Mouse (Mus musculus) spleen, adult 2 months (tissue): Measurements from ENCODE around the gene Nhsl2. TPM values are rescaled to one million over a fixed set of nuclear protein-coding genes. Genes with fewer than 3 reads are reported as not detected.

Source experiments
- DNase-seq, 2 experiments: peaks; one replicate each; pipeline versions ENCODE4 v3.0.0 to v3.0.0-alpha.2; 2012 to 2021; ENCODE audit warnings: low spot score in 2 of 2, low read depth in 1 of 2
- H3K27ac ChIP-seq: fragments of 200-500 bp; 2 replicates; pipeline ENCODE4 v1.5.1; 2012; ENCODE audit warnings: low read length, inconsistent platforms; ENCODE audit not compliant: insufficient read depth
- H3K27me3 ChIP-seq: fragments of 200-500 bp; 2 replicates; pipeline ENCODE4 v1.6.1; 2012; ENCODE audit warnings: mild to moderate bottlenecking, moderate library complexity, low read length, inconsistent platforms; ENCODE audit not compliant: control insufficient read depth, insufficient read depth
- H3K36me3 ChIP-seq: fragments of 200-500 bp; 2 replicates; pipeline ENCODE4 v1.6.1; 2012; ENCODE audit warnings: mild to moderate bottlenecking, low read length, inconsistent platforms; ENCODE audit not compliant: control insufficient read depth, insufficient read depth
- H3K4me1 ChIP-seq: fragments of 200-500 bp; 2 replicates; pipeline ENCODE4 v1.6.1; 2011; ENCODE audit warnings: inconsistent platforms; ENCODE audit not compliant: control insufficient read depth, insufficient read depth, insufficient read length
- H3K4me3 ChIP-seq: fragments of 200-500 bp; 2 replicates; pipeline ENCODE4 v1.5.1; 2011; ENCODE audit warnings: mild to moderate bottlenecking, inconsistent platforms; ENCODE audit not compliant: insufficient read depth, insufficient read length; ENCODE audit errors: extremely low read depth
- CTCF ChIP-seq: fragments of 200-500 bp; IDR thresholded peaks from 2 replicates; pipeline ENCODE4 v1.5.1; 2011; ENCODE audit warnings: mild to moderate bottlenecking, inconsistent platforms; ENCODE audit not compliant: insufficient read depth, insufficient read length, insufficient replicate concordance; ENCODE audit errors: extremely low read depth
- POLR2A ChIP-seq: fragments of 200-500 bp; IDR thresholded peaks from 2 replicates; pipeline ENCODE4 v1.6.1; 2011; ENCODE audit warnings: low read depth, low read length, inconsistent platforms
- WGBS: fragments of 180-500 bp; shearing (Covaris S2); methylation state at CpG from one replicate; pipeline ENCODE4 v1.1.7; 2018; 5-methylcytosine and 5-hydroxymethylcytosine counted together
- polyA plus RNA-seq: library from polyadenylated mRNA; depleted of rRNA; stranded (reverse); fragments of >200 nt; gene quantifications from 2 replicates; pipeline ENCODE4 v1.2.3, GENCODE M21; 2012

Nhsl2 gene
- polyA plus RNA-seq, 1 experiment = 1.2 TPM

- Histone ChIP-seq H3K27ac (no peak overlapping the region), H3K4me3 (no peak overlapping the region), H3K36me3 (no peaks in the 10 kb centered on the region), H3K4me1 (peaks cover 5% of the 10 kb centered on the region), H3K27me3 (no peaks in the 10 kb centered on the region)
- DNase-seq = no peak
- 87% methylated on average over 24 of the region's 24 CpGs for WGBS
- no peak for TF ChIP-seq CTCF
- no peak for TF ChIP-seq POLR2A
Observed at GRCm38 (mm10) chrX:102068811-102069540, 219.8 kb downstream of the Nhsl2 start.

- DNase-seq = peak in 1 of 2 experiments; percentile 50
- TF ChIP-seq POLR2A (no peak), CTCF (no peak)
- Histone ChIP-seq H3K4me1 (peaks cover 2% of the 10 kb centered on the region), H3K27ac (no peak within 1 kb of the TSS), H3K27me3 (no peaks in the 10 kb centered on the region), H3K4me3 (peak within 1 kb of the TSS; percentile 57), H3K36me3 (no peaks in the 10 kb centered on the region)
- WGBS = 28% methylated on average over 60 of the region's 61 CpGs
Observed at GRCm38 (mm10) chrX:102070591-102071471, 221.6 kb downstream of the Nhsl2 start, which contains the start of gene Rtl5. Gene Rtl5, minus strand, starts transcription at chrX:102071304.

- TF ChIP-seq CTCF = no peak
- no peak for TF ChIP-seq POLR2A
- no peak overlapping the region for H3K27ac ChIP-seq
- no peaks in the 10 kb centered on the region for H3K27me3 ChIP-seq
- 28% methylated on average over 2 of the region's 2 CpGs for WGBS
- DNase-seq = no peak
- H3K4me1 ChIP-seq = peaks cover 2% of the 10 kb centered on the region
- peak overlapping the region; percentile 57; the same call in 1 of the 2 replicates for H3K4me3 ChIP-seq
- H3K36me3 ChIP-seq = no peaks in the 10 kb centered on the region
Observed at GRCm38 (mm10) chrX:102071517-102071916, 222.3 kb downstream of the Nhsl2 start.

GRCm38 (mm10) chrX:102073605-102074325 is 224.6 kb downstream of the Nhsl2 start:
- H3K27ac ChIP-seq = no peak overlapping the region
- WGBS = 88% methylated on average over 14 of the region's 14 CpGs
- TF ChIP-seq POLR2A (no peak), CTCF (no peak)
- no peaks in the 10 kb centered on the region for H3K27me3 ChIP-seq
- peaks cover 2% of the 10 kb centered on the region for H3K4me1 ChIP-seq
- H3K4me3 ChIP-seq = no peak overlapping the region
- no peaks in the 10 kb centered on the region for H3K36me3 ChIP-seq
- DNase-seq = no peak

GRCm38 (mm10) chrX:102074435-102074834 is 225.2 kb downstream of the Nhsl2 start:
- no peaks in the 10 kb centered on the region for H3K27me3 ChIP-seq
- peak overlapping the region; percentile 38; the same call in 1 of the 2 replicates for H3K27ac ChIP-seq
- no peaks in the 10 kb centered on the region for H3K36me3 ChIP-seq
- peaks cover 2% of the 10 kb centered on the region for H3K4me1 ChIP-seq
- DNase-seq = no peak
- 78% methylated on average over 5 of the region's 5 CpGs for WGBS
- TF ChIP-seq CTCF (no peak), POLR2A (no peak)
- H3K4me3 ChIP-seq = no peak overlapping the region

- H3K36me3 ChIP-seq = no peaks in the 10 kb centered on the region
- no peak overlapping the region for H3K4me3 ChIP-seq
- H3K4me1 ChIP-seq = peaks cover 2% of the 10 kb centered on the region
- WGBS = 55% methylated on average over 4 of the region's 4 CpGs
- H3K27ac ChIP-seq = no peak overlapping the region
- TF ChIP-seq CTCF = no peak
- TF ChIP-seq POLR2A = no peak
- no peak for DNase-seq
- no peaks in the 10 kb centered on the region for H3K27me3 ChIP-seq
Observed at GRCm38 (mm10) chrX:102075158-102075557, 226.0 kb downstream of the Nhsl2 start.
